Mouse (Mus musculus) limb, embryonic 14.5 days (tissue): ENCODE measurements around the gene Nav2. TPM values are rescaled to one million over a fixed set of nuclear protein-coding genes. Genes with fewer than 3 reads are reported as not detected.

Experiments used
- ATAC-seq: fragments of 200-750 bp; cut with Nextera tagmentation; 2 replicates; pipeline ENCODE4 v1.8.0; 2017; ENCODE audit warnings: low read depth, moderate number of reproducible peaks, moderate TSS enrichment; ENCODE audit not compliant: low FRiP score
- DNase-seq: peaks from one replicate; pipeline ENCODE4 v3.0.0-alpha.2; 2015; ENCODE audit warnings: low spot score
- H3K27ac ChIP-seq: fragments of 300-500 bp; sonication (generic); replicated peaks from 2 replicates; pipeline ENCODE4 v1.5.1; 2014; ENCODE audit warnings: low read depth, mild to moderate bottlenecking, low read length, moderate library complexity, mixed read lengths
- H3K27me3 ChIP-seq: fragments of 300-500 bp; sonication (generic); 2 replicates; pipeline ENCODE4 v1.6.1; 2014; ENCODE audit warnings: low read length, mixed read lengths; ENCODE audit not compliant: control insufficient read depth, insufficient read depth
- H3K36me3 ChIP-seq: fragments of 300-500 bp; sonication (generic); 2 replicates; pipeline ENCODE4 v1.6.1; 2014; ENCODE audit warnings: mild to moderate bottlenecking, low read length, moderate library complexity, mixed read lengths; ENCODE audit not compliant: control insufficient read depth, insufficient read depth
- H3K4me1 ChIP-seq: fragments of 300-500 bp; sonication (generic); 2 replicates; pipeline ENCODE4 v1.6.1; 2014; ENCODE audit warnings: antibody characterized with exemption, low read length, mixed read lengths; ENCODE audit not compliant: control insufficient read depth, insufficient read depth
- H3K4me2 ChIP-seq: fragments of 300-500 bp; sonication (generic); replicated peaks from 2 replicates; pipeline ENCODE4 v1.6.1; 2014; ENCODE audit warnings: low read depth, mild to moderate bottlenecking, low read length, moderate library complexity; ENCODE audit not compliant: severe bottlenecking
- H3K4me3 ChIP-seq: fragments of 300-500 bp; sonication (generic); replicated peaks from 2 replicates; pipeline ENCODE4 v1.5.1; 2014; ENCODE audit warnings: low read length
- H3K9ac ChIP-seq: fragments of 300-500 bp; sonication (generic); 2 replicates; pipeline ENCODE4 v1.6.1; 2014; ENCODE audit warnings: mild to moderate bottlenecking, low read depth, low read length, moderate library complexity; ENCODE audit not compliant: severe bottlenecking
- H3K9me3 ChIP-seq: fragments of 300-500 bp; sonication (generic); 2 replicates; pipeline ENCODE4 v1.6.1; 2016; ENCODE audit warnings: low read length; ENCODE audit not compliant: control insufficient read depth
- POLR2A ChIP-seq: fragments of 200-500 bp; IDR thresholded peaks from 2 replicates; pipeline ENCODE4 v1.8.0; 2012; ENCODE audit warnings: inconsistent platforms, mild to moderate bottlenecking, moderate library complexity, borderline replicate concordance; ENCODE audit not compliant: insufficient read depth, insufficient read length; ENCODE audit errors: extremely low read depth
- WGBS: fragments of 180-500 bp; shearing (Covaris S2); extraction: QIAGEN DNeasy Blood & Tissue Kit; methylation state at CpG from one replicate; pipeline ENCODE4 v1.1.7; 2014; 5-methylcytosine and 5-hydroxymethylcytosine counted together
- polyA plus RNA-seq, 2 experiments: library from polyadenylated mRNA; depleted of rRNA in 1 of 2; stranded (reverse) in 1 of 2; unstranded in 1 of 2; fragments of >200 nt; fragmentation: Nextera tagmentation in 1 of 2; extraction: Ambion mirVana in 1 of 2; gene quantifications; 2 replicates each; pipeline versions ENCODE4 v1.2.1 to v1.2.3; 2012 to 2014

Gene Nav2
- polyA plus RNA-seq, 2 experiments: 15.8 to 16.8 TPM

- TF ChIP-seq POLR2A: no peak
- 65% methylated on average over 1 of the region's 1 CpGs for WGBS
- no peaks in the 10 kb centered on the region for H3K9me3 ChIP-seq
- no peaks in the 10 kb centered on the region for H3K27me3 ChIP-seq
- H3K4me2 ChIP-seq: no peak overlapping the region
- ATAC-seq (no peak), DNase-seq (no peak)
- no peak overlapping the region for H3K9ac ChIP-seq
- no peaks in the 10 kb centered on the region for H3K36me3 ChIP-seq
- peaks cover 14% of the 10 kb centered on the region for H3K4me1 ChIP-seq
- H3K4me3 ChIP-seq: no peak overlapping the region
- no peak overlapping the region for H3K27ac ChIP-seq
Observed at GRCm38 (mm10) chr7:49373173-49373572, 464.7 kb downstream of the Nav2 start.

- DNase-seq (no peak), ATAC-seq (no peak)
- Histone ChIP-seq H3K4me2 (no peak overlapping the region), H3K4me3 (no peak overlapping the region), H3K27me3 (no peaks in the 10 kb centered on the region), H3K27ac (no peak overlapping the region), H3K9ac (no peak overlapping the region), H3K36me3 (no peaks in the 10 kb centered on the region), H3K4me1 (peaks cover 18% of the 10 kb centered on the region), H3K9me3 (no peaks in the 10 kb centered on the region)
- no peak for TF ChIP-seq POLR2A
- 40% methylated on average over 3 of the region's 3 CpGs for WGBS
Observed at GRCm38 (mm10) chr7:49373661-49374060, 465.1 kb downstream of the Nav2 start.

DNA sequence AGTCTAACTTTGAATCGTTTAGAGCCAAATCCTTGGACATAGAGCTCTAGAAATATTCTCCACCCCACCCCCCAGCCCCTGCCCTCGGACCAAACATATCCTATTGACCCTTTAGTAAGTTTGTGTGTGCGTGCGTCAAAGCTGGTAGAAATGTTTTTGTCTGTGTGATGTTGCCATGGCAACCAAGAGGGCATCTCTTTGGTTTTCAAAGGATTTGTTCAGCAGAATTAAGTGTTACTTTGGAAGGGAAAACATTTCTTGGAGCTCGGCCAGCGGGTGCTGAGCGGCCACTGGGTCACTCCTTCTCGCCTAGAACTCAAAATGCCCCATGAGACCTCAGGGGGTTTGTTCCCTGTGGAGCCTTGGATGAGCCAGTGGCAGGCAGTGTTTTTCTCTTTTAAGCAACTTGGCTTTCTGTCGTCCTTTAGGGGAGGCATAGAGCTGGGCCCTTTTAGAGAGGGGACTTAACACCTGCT, 467.0 kb downstream of the Nav2 start:
- Histone ChIP-seq H3K4me3 (no peak overlapping the region), H3K27me3 (no peaks in the 10 kb centered on the region), H3K9ac (no peak overlapping the region), H3K27ac (no peak overlapping the region), H3K4me1 (peaks cover 20% of the 10 kb centered on the region), H3K4me2 (no peak overlapping the region), H3K36me3 (no peaks in the 10 kb centered on the region), H3K9me3 (no peaks in the 10 kb centered on the region)
- ATAC-seq (no peak), DNase-seq (no peak)
- no peak for TF ChIP-seq POLR2A
- WGBS: 35% methylated on average over 9 of the region's 9 CpGs

DNA sequence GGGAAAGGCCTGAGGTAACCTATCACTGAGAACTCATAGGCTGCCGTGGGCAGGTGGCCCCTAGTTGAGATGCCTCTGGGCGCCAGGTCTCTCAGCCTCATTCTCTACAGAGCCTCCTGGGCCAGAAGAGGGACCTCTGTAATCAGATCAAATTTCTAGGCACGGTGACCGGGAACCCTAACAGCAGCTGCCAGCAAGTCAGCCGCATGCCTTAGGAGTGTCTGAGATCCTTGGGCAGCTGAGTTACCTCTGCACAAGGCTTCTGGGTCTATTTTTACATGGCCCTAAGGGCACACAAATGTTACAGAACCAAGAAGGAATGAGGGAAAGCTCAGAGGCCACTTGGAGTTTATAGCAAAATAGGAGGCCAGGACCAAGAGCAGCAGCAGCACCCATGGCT, 470.1 kb downstream of the Nav2 start:
- peak; percentile 62; the same call in 1 of the 2 replicates for ATAC-seq
- no peaks in the 10 kb centered on the region for H3K9me3 ChIP-seq
- H3K27ac ChIP-seq: no peak overlapping the region
- H3K36me3 ChIP-seq: no peaks in the 10 kb centered on the region
- WGBS: 35% methylated on average over 5 of the region's 5 CpGs
- no peak overlapping the region for H3K9ac ChIP-seq
- no peak for DNase-seq
- H3K27me3 ChIP-seq: no peaks in the 10 kb centered on the region
- no peak overlapping the region for H3K4me2 ChIP-seq
- H3K4me1 ChIP-seq: peaks cover 31% of the 10 kb centered on the region
- no peak overlapping the region for H3K4me3 ChIP-seq
- TF ChIP-seq POLR2A: no peak

DNA sequence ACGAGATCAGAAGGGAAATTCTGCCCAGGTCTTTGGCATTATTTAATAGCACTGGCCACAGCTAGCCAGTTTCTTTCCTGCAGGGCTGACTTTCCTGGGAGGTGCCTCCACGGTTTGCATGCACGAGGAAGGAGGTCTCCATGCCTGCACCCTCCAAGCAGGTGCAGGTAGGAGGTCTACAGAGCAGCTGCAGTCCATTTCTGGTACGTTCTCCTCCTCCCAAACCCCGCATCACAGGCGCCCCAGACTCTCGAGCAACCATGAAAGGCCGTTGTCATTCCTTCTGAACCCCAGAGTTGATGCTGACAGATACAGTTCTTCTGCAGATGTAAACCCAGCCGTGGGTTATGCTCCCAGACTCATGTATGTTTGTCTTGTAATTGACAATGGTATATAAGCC, 472.4 kb downstream of the Nav2 start:
- no peak overlapping the region for H3K9ac ChIP-seq
- no peaks in the 10 kb centered on the region for H3K9me3 ChIP-seq
- no peak overlapping the region for H3K4me3 ChIP-seq
- peaks cover 31% of the 10 kb centered on the region for H3K4me1 ChIP-seq
- TF ChIP-seq POLR2A: no peak
- no peak overlapping the region for H3K27ac ChIP-seq
- 66% methylated on average over 9 of the region's 9 CpGs for WGBS
- H3K27me3 ChIP-seq: no peaks in the 10 kb centered on the region
- H3K36me3 ChIP-seq: no peaks in the 10 kb centered on the region
- no peak for ATAC-seq
- H3K4me2 ChIP-seq: no peak overlapping the region
- no peak for DNase-seq

- Histone ChIP-seq H3K4me3 (no peak overlapping the region), H3K27me3 (no peaks in the 10 kb centered on the region), H3K9ac (no peak overlapping the region), H3K36me3 (no peaks in the 10 kb centered on the region), H3K9me3 (no peaks in the 10 kb centered on the region), H3K4me1 (peaks cover 31% of the 10 kb centered on the region), H3K4me2 (no peak overlapping the region), H3K27ac (no peak overlapping the region)
- peak; percentile 58 for DNase-seq
- 16% methylated on average over 10 of the region's 10 CpGs for WGBS
- no peak for TF ChIP-seq POLR2A
- ATAC-seq: peak; percentile 21; the same call in 1 of the 2 replicates
Observed at GRCm38 (mm10) chr7:49382884-49383283, 474.4 kb downstream of the Nav2 start.
